Mouse (Mus musculus): ENCODE results near the gene Lrrc8b.
A peak's percentile ranks its signal among the peaks of the same experiment; 100 is the strongest.

The Lrrc8b gene

GRCm38 (mm10) chr5:105414341-105415120 lies 1.0 kb upstream of the Lrrc8b start:
- Histone ChIP-seq H3K9me3 (ENCODE audit: low read length) (peaks cover 29% of the 10 kb centered on the region), H3K4me3 (replicated peaks; ENCODE audit: low read length) (peak overlapping the region; percentile 85), H3K27me3 (ENCODE audit: insufficient read depth, low read length) (peaks cover 18% of the 10 kb centered on the region), H3K36me3 (ENCODE audit: insufficient read depth, low read length) (peaks cover 9% of the 10 kb centered on the region; the same call in 1 of the 2 replicates), H3K4me1 (replicated peaks; ENCODE audit: low read depth, low read length) (peaks cover 10% of the 10 kb centered on the region)
- TF ChIP-seq POU5F1 (IDR thresholded peaks at IDR 0.05; ENCODE audit: borderline replicate concordance, low read length): no peak

DNA sequence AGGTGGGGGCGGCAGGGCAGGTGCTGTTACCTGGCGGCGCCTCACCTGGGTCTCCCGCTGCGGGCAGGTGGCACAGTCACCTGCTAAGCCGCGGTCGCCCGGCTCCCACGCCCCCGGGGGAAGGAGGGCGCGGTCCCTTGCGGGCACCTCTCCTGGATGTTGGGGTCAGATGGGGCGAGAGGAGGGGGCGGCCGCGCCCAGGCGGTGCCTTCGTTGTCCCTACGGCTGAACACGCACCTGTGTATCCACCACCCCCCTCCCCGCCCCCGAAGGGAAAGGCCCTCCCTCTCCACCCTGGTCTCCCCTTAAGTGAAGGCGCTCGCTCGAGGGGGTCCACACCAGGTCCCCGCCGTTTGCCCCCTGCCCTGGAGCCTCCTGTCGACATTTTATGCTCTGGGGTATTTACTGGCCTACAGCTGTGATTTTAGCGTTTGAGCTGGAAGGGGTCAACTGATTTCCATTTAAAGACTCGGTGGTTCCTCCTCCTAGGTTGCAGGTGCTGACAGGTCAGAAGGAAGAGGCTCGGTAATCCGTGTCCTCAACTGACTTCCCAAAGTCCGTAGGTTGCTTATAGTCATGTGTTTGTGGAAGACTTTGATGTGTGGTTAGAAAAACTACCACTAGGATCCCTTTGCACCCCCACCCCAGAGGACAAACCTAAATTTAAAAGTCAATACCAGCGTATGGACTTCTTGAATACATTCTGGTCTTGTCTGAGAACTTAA lies 538 bp downstream of the Lrrc8b start:
- Histone ChIP-seq H3K9me3 (ENCODE audit: low read length) (peaks cover 29% of the 10 kb centered on the region), H3K36me3 (ENCODE audit: insufficient read depth, low read length) (peaks cover 9% of the 10 kb centered on the region; the same call in 1 of the 2 replicates), H3K4me3 (replicated peaks; ENCODE audit: low read length) (peak overlapping the region; percentile 85), H3K27me3 (ENCODE audit: insufficient read depth, low read length) (peaks cover 16% of the 10 kb centered on the region), H3K4me1 (replicated peaks; ENCODE audit: low read depth, low read length) (peaks cover 10% of the 10 kb centered on the region)
- TF ChIP-seq NANOG (IDR thresholded peaks at IDR 0.05; ENCODE audit: borderline replicate concordance, low read length) (no peak), POU5F1 (IDR thresholded peaks at IDR 0.05; ENCODE audit: borderline replicate concordance, low read length) (no peak), CTCF (conservative IDR thresholded peaks at IDR 0.05; ENCODE audit: low read length) (no peak)

DNA sequence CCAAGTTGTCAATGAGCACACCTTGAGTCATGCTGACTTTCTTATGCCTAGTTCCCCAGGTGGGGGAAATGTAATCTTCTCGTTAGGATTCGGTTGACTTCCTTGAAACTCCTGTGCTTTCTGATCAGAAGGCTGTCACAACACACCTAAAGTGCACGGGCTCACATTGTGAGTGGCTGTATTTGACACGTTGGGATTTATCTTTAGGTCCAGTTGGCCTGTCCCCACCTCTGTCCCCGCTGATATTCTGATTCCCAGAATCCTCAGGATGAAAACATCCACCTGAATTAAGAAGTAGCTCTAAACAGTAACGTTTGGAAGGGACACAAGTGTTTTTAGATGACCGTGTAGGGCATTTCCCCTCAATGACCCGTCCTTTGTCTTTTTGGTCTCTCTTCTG lies 1.6 kb downstream of the Lrrc8b start:
- no peak for TF ChIP-seq NANOG (IDR thresholded peaks at IDR 0.05; ENCODE audit: borderline replicate concordance, low read length)
- TF ChIP-seq POU5F1 (IDR thresholded peaks at IDR 0.05; ENCODE audit: borderline replicate concordance, low read length): no peak
- H3K4me1 ChIP-seq (replicated peaks; ENCODE audit: low read depth, low read length): peaks cover 10% of the 10 kb centered on the region

GRCm38 (mm10) chr5:105418364-105418763 lies 2.8 kb downstream of the Lrrc8b start:
- TF ChIP-seq POU5F1 (IDR thresholded peaks at IDR 0.05; ENCODE audit: borderline replicate concordance, low read length) (no peak), CTCF (conservative IDR thresholded peaks at IDR 0.05; ENCODE audit: low read length) (no peak), NANOG (IDR thresholded peaks at IDR 0.05; ENCODE audit: borderline replicate concordance, low read length) (no peak)

More for the DNA sequence above, 1.6 kb downstream of the Lrrc8b start:
- Histone ChIP-seq H3K36me3 (ENCODE audit: insufficient read depth, low read length) (peaks cover 9% of the 10 kb centered on the region; the same call in 1 of the 2 replicates), H3K27me3 (ENCODE audit: insufficient read depth, low read length) (peaks cover 13% of the 10 kb centered on the region), H3K9me3 (ENCODE audit: low read length) (peaks cover 30% of the 10 kb centered on the region), H3K4me3 (replicated peaks; ENCODE audit: low read length) (no peak overlapping the region)

GRCm38 (mm10) chr5:105418851-105419250 lies 3.3 kb downstream of the Lrrc8b start:
- H3K9me3 ChIP-seq (ENCODE audit: low read length): peaks cover 31% of the 10 kb centered on the region
- H3K27me3 ChIP-seq (ENCODE audit: insufficient read depth, low read length): peaks cover 13% of the 10 kb centered on the region
- H3K4me3 ChIP-seq (replicated peaks; ENCODE audit: low read length): no peak overlapping the region
- H3K36me3 ChIP-seq (ENCODE audit: insufficient read depth, low read length): peaks cover 9% of the 10 kb centered on the region; the same call in 1 of the 2 replicates
- no peak for TF ChIP-seq POU5F1 (IDR thresholded peaks at IDR 0.05; ENCODE audit: borderline replicate concordance, low read length)
- TF ChIP-seq CTCF (conservative IDR thresholded peaks at IDR 0.05; ENCODE audit: low read length): no peak
- TF ChIP-seq NANOG (IDR thresholded peaks at IDR 0.05; ENCODE audit: borderline replicate concordance, low read length): no peak
- H3K4me1 ChIP-seq (replicated peaks; ENCODE audit: low read depth, low read length): peaks cover 10% of the 10 kb centered on the region

More at GRCm38 (mm10) chr5:105418364-105418763, 2.8 kb downstream of the Lrrc8b start:
- Histone ChIP-seq H3K36me3 (ENCODE audit: insufficient read depth, low read length) (peaks cover 9% of the 10 kb centered on the region; the same call in 1 of the 2 replicates), H3K27me3 (ENCODE audit: insufficient read depth, low read length) (peaks cover 13% of the 10 kb centered on the region), H3K4me3 (replicated peaks; ENCODE audit: low read length) (no peak overlapping the region), H3K9me3 (ENCODE audit: low read length) (peaks cover 31% of the 10 kb centered on the region), H3K4me1 (replicated peaks; ENCODE audit: low read depth, low read length) (peaks cover 10% of the 10 kb centered on the region)

DNA sequence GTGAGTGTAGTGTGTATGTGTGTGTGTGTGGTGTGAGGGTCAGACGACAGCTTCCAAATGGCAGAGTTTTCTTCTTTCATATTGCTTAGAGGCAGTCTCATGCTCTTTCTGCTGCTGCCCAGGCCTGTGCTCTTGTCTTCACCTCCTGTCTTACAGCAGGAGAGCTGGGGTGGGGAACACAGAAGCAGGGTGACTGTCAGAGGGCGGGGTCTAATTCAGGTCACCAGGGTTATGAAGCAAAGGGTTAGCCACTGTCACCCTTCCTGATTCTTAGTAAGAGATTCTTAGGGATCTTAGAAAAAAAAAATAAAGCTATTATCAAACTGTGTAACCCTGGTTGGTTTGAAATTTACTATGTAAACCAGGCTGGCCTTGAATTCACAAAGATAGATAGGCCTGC lies 10.0 kb downstream of the Lrrc8b start:
- TF ChIP-seq NANOG (IDR thresholded peaks at IDR 0.05; ENCODE audit: borderline replicate concordance, low read length) (no peak), POU5F1 (IDR thresholded peaks at IDR 0.05; ENCODE audit: borderline replicate concordance, low read length) (no peak), CTCF (conservative IDR thresholded peaks at IDR 0.05; ENCODE audit: low read length) (no peak)
- no peaks in the 10 kb centered on the region for H3K4me1 ChIP-seq (replicated peaks; ENCODE audit: low read depth, low read length)
- H3K4me3 ChIP-seq (replicated peaks; ENCODE audit: low read length): no peak overlapping the region
- peaks cover 26% of the 10 kb centered on the region for H3K9me3 ChIP-seq (ENCODE audit: low read length)
- H3K36me3 ChIP-seq (ENCODE audit: insufficient read depth, low read length): no peaks in the 10 kb centered on the region
- H3K27me3 ChIP-seq (ENCODE audit: insufficient read depth, low read length): no peaks in the 10 kb centered on the region

DNA sequence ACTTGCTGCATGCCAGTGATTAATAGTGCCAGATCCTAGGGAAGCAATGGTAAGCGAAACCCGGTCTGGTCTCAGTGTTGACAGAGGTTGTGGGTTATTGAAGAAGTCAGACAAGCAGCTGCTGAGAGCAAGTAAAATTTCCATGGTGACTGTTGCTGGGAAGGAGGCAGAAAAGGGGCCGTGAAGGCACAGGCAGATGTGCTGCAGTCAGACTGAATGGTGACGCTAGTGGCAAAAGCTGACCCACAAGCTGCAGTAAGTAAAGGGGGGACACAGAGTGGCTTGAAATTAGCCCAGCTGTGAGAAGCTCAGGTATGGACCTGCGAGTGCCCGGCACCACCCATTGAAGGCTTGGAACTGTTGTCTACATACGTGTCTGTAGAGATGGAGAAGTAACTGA lies 11.8 kb downstream of the Lrrc8b start:
- H3K4me1 ChIP-seq (replicated peaks; ENCODE audit: low read depth, low read length): no peaks in the 10 kb centered on the region
- no peaks in the 10 kb centered on the region for H3K27me3 ChIP-seq (ENCODE audit: insufficient read depth, low read length)
- peaks cover 23% of the 10 kb centered on the region for H3K9me3 ChIP-seq (ENCODE audit: low read length)
- no peak overlapping the region for H3K4me3 ChIP-seq (replicated peaks; ENCODE audit: low read length)
- TF ChIP-seq NANOG (IDR thresholded peaks at IDR 0.05; ENCODE audit: borderline replicate concordance, low read length): no peak
- no peak for TF ChIP-seq POU5F1 (IDR thresholded peaks at IDR 0.05; ENCODE audit: borderline replicate concordance, low read length)
- no peak for TF ChIP-seq CTCF (conservative IDR thresholded peaks at IDR 0.05; ENCODE audit: low read length)
- H3K36me3 ChIP-seq (ENCODE audit: insufficient read depth, low read length): no peaks in the 10 kb centered on the region

DNA sequence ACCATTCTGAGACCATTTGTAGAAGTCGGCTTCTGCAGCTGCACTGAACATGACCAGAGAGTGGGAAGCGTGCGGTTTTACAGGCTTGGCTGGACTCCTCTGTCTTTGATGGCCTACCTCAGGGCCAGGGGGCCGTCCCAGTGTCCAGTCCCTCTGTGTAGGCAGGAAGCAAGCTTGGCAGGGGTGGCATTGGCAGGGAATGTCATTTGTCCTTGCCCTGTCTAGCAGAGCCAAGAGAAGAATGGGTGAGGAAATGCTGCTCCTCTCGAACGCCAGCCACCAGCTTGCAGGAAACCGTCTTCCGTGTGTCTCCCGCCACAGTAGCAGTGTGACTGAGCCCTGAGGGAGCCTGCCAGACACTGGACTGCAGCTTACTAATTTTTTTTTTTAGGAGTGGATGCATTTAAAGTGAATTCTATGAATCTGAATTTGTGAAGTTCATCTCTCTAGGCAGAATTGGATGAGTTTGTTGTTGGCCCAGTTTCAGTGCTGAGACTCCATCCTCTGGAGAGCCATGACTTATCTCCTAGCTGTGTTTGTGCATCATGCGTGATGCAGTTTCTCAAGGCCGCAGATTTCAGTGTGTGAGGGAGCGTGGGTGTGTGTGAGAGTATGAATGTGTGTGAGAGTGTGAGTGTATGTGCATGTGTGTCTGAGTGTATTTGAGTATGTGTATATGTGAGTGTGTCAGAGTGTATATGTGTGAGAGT lies 12.8 kb downstream of the Lrrc8b start:
- no peaks in the 10 kb centered on the region for H3K27me3 ChIP-seq (ENCODE audit: insufficient read depth, low read length)
- TF ChIP-seq NANOG (IDR thresholded peaks at IDR 0.05; ENCODE audit: borderline replicate concordance, low read length): no peak
- TF ChIP-seq POU5F1 (IDR thresholded peaks at IDR 0.05; ENCODE audit: borderline replicate concordance, low read length): no peak
- no peak for TF ChIP-seq CTCF (conservative IDR thresholded peaks at IDR 0.05; ENCODE audit: low read length)

More for the DNA sequence above, 12.8 kb downstream of the Lrrc8b start:
- Histone ChIP-seq H3K36me3 (ENCODE audit: insufficient read depth, low read length) (no peaks in the 10 kb centered on the region), H3K4me1 (replicated peaks; ENCODE audit: low read depth, low read length) (no peaks in the 10 kb centered on the region), H3K9me3 (ENCODE audit: low read length) (peaks cover 23% of the 10 kb centered on the region), H3K4me3 (replicated peaks; ENCODE audit: low read length) (no peak overlapping the region)

Data from E14TG2a.4 (cell line).